Mouse (Mus musculus) frontal cortex, postnatal 14 days (tissue): ENCODE measurements at regions not wholly inside any gene's neighbourhood (a gene's known extent, or its start where the extent isn't known, plus 50 kb on each side); places are given as distances from the start of the nearest gene placed in this dataset.

Experiments
- DNase-seq, 2 experiments: peaks; one replicate each; pipeline ENCODE4 v3.0.0; 2022; ENCODE audit warnings: low spot score in 2 of 2

DNA sequence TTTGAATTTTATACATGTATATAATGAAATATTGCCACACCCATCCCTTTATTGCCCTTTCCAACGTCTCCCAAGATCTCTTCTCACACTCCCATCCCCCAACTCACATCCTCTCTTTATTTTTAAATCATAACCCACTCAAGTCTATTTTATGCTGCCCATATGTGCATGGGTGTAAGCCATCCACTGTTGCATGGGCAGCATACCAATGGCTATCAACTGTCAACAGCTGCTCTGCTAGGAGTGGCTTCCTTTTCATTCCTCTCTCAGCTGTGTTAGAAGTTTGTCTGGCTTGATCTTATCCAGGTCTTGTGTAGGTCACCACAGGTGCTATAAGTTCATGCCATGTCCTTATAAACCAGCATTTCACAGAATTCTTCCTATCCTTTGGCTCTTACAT, 409.2 kb upstream of the Klf4 start:
- no peak for DNase-seq

DNA sequence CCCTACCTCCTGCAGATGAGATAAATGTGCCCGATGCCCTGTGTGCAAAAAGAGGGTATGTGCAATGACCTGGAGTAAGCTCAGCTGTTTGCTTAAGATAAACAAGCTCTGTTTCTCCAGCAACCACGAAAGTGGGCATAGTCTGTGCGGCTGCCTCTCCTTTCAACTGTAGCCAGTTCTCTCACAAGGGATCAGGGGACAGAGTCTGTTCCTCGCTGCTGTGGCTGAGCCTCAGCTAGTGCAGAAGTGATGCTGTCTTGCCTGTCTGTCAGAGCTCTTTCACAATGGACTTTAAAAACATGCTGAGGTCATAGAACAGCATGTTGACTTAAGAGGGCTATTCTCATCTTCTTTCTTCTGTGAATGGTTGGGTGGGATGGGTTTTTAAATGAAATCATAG, 406.1 kb upstream of the Klf4 start:
- DNase-seq = no peak

DNA sequence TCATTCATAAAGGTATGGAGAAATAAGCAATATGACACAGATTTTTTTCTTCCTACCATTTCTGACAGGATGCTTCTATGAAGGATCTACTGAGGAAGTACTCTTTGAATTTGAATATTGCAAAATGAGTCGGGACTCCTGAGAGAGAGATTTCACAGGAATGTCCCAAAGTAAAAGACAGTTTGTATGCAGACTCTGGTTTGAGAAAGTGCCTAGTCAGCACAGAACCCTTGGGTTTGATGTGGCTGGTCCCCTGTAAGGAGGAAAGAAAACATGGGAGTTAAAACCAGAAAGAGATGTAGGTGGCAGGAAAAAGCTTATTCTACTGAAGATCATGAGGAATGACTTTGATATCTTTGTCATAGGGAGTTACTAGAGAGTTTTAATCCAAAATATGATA, 405.6 kb upstream of the Klf4 start:
- no peak for DNase-seq

DNA sequence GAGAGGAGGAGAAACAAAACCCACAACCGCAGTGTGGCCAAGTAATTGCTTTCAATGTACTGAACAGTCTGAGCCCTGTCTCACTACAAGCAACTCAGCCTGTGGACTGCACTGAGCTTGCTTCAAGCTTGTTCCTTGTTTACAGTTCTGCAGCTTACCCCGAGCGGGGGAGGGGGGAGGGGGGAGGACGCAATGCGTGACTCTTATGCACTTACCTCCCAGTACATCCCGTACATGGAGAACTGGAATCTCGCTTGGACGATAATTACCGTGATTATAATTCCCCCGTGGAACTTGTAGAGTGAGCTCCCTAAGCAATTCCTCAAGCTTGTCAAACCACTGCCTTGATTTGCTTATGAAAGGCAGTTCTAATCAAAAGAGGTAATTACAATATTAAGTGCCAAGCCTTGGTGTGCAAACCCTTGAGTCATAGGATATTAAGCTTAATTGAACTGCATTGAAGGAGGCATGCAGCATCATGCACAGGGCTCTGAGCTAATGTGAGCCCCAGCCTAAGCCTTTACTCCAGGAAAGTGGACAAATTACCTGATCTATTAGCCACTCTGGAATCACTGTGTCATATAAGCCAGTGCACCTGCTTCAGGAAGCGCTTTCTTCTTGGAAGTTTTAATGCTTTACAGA, 397.0 kb upstream of the Klf4 start:
- peak in 1 of 2 experiments; percentile 19 for DNase-seq

DNA sequence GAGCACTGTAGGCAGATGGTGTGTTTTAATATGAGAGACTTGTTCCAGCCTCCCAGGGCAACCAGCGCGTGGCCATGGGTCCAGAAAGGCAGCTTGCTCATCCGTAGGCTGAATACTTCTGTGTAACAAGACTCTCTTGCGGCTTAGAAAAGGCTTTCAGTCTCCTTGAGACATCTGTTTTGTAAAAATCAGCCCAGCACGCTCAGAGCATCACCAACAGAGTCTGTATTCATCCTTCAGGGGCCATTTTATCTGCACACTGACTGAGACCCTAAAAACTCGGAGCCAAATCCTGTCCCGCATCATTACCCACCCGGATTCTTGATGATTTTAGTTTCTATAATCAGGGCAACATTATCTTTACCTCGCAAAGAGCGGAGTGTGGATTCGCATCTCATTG, 396.4 kb upstream of the Klf4 start:
- DNase-seq = peak; percentile 13 to 21

DNA sequence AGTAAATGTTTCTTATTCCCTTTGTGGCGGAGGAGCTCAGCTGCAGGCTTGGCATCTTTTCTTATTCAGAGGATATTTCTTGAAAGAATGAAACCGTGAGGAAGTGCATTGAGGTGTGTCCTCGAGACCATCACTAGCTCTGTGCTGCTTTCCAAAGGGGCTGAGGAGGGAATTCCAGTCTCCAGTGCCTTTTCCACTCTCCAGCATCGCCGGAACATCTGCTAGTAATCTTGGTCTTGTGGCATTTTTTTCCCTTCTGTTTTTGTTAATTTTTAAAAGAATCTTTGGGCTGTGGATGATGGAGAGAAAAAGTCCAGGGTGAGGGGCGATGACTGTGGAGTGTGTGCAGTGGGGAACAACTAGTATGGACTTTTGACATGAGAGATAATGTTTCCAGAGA, 395.9 kb upstream of the Klf4 start:
- no peak for DNase-seq

DNA sequence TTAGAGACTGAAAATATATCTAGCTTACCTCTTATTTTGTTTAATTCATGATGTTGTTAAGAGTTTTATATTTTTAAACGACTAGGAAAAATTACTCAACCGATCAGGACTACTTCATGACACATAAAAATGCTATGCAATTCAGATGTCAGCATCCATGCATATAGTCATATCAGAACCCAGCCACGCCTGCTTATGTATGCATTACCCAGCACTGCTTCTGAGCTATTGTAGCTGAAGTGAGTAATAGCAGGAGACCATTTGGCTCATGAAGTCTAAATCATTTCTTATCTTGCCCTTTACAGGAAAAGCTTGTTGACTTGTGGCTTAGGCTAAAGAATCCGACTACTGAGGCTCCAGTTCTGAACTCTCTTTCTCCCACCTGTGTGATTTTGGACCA, 395.1 kb upstream of the Klf4 start:
- DNase-seq = no peak

DNA sequence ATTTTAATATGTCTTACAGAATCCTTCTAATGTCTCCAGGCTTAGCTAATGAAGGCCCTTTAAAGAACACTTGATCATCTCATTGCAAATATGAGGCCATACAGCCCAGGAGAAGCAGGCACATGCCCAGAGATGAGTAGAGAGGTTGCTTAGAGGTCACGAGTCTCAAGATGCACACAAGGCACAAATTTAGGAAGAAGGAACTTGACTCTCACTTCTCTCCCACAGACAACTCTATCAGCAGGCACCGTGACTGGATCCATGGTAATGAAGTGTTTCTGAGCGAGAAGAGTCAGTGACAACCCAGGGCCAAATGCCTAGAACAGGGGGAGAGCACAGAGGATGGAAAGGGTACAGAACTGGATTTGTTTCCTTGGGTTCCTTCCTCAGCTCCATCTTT, 392.7 kb upstream of the Klf4 start:
- no peak for DNase-seq

DNA sequence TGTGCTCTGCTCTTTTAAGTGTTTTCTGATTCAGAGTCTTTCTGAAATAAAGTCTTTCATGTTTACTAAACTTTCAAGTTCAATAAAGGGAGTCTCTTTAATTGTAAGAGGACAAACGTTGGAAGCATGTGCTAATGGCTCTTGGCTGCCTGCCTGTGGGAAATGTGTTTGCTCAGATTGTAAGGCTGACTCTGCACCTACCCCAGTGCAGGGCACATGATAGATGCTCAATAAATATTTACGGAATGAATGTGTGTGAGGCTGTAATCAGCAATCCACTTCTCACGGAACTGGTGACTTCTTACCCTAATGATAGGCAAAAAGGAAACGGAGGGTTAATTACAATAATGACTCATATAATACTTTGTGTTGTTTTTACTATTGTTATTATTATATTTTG, 389.0 kb upstream of the Klf4 start:
- no peak for DNase-seq

DNA sequence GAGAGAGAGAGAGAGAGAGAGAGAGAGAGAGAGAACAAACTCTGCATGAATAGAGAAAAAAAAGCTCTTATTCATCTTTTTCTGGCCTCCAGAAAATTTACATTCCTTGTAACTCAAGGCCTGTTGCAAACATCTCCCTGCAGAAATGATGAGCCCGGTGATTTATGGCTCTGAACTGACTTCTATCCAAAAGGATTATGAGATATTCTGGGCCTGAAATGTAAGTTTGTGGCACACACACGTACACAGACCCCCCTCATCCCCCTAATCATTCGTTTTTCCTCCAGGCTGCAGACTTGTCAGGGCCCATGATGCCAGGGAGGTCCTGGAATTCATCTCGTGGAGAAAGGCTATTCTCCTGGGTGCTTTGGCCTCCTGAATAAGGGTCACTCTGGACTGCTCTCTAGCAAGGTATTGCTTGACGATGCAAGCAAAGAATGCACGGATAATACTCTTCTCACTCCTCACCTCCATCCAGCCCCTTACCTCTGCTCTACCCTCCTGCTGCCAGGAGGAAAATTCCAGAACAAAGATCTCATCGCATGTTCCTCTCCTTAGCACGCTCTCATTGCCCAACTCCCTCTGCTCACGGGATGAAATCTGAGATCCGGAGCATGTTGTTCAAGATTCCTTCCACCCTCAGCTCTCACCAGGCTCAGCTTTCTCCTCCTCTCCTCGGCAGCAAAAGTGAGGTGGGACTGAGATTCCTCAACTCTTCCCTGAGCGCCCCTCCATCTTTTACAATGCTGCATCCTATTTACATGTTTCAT, 362.0 kb upstream of the Klf4 start:
- DNase-seq = no peak

DNA sequence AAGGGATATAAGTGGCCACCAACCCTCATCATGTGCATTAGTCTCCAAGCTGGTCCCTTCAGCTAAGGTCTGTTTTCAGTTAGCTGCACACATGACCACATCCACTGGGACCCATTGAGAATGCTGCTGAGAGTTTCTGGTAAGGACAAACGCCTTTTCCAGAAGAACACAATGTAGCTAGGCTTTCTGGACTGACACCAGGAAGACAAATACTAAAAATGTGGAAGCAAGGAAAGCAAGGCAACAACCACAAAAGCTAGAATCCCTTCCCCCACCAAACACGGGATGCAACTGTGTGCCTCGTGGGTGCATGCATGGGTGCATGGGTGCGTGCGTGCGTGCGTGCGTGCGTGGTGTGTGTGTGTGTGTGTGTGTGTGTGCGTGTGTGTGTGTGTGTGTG, 359.4 kb upstream of the Klf4 start:
- DNase-seq = no peak

DNA sequence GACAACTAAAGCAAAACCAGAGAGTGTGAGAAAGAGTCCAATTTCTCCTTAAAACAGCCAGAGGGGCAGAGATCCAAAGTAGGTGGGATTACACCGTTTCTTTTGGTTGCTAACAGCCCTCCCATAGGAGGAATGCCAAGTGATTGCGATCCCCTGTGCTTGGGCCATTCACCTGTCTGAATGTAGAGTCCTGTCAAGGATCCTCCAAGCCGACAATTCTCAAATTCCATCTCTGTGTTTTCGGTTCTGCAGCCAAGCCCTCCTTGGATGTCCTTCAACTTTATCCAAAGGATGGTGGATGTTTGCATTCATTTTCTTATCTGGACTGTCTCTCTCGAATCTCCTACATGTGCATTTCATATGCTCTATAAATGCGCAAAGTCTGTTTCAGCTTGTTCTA, 355.3 kb upstream of the Klf4 start:
- no peak for DNase-seq

DNA sequence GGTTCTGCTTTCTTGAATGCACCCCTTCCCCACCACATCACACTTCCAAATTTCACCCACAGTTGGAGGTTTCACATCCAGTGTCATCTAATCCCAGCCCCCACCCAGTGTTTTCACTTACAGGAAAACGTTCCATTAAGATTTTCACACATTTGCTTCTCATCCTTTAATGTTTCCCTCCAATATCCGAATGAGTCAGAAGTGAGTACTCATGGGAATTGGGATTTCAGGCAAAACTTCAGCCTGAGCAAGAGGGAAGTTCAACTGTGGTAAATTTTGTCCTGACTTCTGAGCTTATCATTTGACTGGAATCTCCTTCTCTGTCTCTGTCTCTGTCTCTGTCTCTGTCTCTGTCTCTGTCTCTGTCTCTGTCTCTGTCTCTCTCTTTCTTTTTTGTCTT, 350.3 kb upstream of the Klf4 start:
- DNase-seq = no peak

DNA sequence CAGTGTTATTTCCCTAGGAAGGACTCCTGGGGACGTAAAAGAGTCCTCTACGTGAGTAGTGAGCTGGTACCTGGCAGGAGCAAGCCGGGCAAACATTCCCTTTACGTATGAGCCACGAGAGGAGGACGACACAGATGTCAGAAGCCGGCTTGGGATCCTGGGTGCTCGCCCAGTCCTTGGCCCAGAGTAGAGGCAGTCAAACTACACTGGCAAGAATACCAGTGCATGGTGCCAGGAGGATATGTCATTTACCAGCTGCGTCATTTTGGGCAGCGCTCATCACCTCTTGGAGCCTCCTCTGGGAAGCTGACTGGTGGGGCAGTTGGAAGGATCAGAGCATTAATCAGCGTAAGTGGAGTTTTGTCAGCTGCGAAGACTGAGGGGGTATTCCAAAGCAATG, 343.0 kb upstream of the Klf4 start:
- DNase-seq = peak; percentile 6 to 11

DNA sequence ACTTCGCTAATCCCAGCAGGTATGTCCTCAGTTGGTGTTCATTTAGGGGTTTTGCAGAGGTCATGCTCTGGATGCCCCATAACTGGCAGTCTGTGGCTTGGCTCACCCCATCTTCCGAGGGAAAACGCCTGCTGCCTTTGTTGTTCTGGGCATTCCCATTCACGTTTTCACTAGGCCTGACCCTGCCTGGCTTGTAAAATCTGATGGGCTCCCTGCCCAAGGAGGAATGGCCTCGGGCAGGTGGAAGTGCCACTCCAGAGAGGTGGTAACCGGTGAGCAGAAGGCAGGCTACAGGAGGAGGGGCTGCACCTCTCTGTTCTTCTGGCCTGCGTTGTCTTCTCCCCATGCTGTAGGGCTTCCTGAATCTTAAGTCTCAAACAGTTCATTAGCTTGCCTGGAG, 342.6 kb upstream of the Klf4 start:
- no peak for DNase-seq

DNA sequence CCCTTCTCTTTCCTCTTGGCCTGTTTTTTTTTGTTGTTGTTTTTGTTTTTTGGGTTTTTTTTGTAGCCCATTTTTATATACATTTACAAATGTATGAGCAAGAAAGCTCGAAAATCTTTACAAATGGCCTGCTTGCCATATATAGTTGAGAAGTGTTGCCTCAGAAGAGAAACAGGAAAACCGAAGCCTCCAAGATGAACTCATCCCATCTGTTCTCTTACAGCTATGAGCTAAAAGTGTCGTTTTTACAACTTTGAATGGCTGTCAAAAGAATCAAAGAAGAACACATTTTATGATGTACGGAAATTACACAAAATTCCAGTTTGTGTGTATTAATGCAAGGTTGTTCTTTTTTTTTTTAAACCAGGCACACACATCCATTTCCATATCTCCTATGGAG, 342.0 kb upstream of the Klf4 start:
- no peak for DNase-seq

DNA sequence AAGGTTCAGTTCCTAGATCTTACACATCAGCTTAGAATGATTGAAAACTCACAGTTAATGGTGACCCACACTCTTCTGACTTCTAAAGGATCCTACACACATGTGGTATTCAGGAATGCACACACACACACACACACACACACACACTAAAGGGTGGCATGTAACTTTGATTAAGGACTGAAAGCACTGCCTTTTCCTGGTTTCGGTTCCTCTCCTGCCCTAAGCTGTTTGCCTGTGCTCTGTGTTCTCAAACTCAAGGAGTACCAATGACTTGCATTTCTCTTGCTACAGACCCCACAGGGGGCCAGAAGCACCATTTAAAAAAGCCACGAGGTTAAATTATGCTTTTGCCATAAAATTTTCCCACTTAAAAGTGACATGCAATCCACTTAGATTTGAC, 327.8 kb upstream of the Klf4 start:
- DNase-seq = no peak

DNA sequence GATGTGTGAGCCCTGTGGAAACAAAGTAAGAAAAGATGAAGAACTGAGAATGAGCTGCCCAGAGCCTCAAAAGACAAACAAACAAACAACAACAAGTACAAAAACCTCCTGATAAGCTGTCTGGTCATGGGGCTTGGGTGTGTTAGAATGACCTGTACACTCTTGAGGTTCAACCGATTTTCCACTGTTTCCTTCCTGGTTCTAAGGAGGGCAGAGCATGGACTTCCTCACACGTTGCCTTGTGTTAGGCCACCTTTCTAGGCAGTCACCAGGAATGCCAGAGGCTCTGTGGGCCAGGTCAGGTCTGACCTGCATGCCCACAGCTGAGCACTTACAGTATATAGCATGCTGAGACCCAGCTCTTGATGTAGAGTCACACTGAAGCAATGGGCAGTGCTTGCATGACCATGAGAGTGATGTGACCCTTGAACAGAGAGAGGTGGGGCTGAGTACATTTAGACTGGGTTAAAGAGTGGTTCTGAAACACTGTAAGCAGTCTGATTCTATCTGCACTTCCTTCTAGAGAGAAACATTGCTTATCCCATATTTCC, 327.0 kb upstream of the Klf4 start:
- DNase-seq = no peak

DNA sequence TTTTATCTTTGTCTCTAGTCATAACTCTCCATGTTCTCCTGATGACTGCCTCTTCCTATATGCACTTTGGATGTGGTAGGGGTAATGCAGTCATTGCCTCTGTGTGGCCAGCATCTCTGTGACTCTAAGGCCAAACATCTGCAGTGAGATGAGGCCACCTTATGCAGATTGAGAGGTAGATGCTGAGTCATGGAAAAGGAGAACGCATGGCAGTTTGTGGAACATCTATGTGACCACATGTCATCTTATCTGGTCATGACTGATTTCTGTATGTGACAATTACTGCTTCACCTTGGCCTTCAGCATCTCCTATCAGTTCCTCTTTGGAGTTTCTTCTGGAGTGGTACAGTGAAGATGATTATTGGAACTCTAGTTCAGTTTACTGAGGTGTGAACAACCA, 319.2 kb upstream of the Klf4 start:
- no peak for DNase-seq

DNA sequence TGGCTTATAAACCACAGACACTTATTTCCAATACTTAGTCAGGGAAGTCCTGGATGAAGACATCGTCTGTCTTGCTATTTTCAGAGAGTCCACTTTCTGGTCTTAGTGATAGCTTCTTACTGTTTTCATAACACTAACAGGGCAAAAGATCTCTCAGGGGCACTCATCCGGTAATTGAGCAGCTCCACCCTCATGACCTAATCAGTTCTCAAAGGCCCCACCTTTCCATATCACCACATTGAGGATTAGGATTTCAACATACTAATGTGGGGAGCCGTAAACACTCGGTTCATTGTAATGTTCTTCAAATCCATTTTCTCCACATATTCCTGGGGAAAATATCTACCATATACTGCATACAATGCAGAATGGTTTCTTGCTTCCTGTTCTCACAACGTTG, 318.8 kb upstream of the Klf4 start:
- no peak for DNase-seq

DNA sequence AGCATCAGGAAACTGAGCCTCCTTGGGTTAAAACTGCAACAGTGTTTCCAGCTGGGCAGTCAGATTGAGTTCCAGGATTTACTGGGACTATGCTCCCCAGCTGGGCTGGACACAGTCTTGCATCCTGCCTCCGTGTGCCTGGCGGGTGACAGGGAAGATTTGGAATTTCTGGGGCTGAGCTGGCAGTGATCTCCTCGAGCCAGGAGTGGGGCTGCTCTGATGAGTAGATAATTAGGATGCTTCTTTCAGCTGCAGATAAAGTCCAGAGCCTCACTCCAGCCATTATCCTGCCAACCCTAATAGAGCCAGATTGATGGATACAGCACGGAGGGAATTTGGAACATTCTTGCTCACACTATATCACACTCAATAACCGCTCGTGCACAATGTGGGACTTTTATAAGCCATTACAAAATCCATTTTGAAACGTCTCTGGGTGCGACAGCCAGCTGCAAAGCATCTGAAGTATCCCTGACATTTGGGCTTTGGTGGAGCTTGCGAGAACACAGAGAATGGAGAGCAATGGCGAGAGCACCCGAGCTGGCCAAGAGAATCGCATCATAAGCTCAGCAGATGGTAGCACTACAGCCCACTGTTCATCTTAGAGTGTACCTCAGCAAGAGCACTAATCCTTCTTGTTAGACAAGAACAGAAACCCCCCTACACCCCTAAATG, 311.6 kb upstream of the Klf4 start:
- no peak for DNase-seq

DNA sequence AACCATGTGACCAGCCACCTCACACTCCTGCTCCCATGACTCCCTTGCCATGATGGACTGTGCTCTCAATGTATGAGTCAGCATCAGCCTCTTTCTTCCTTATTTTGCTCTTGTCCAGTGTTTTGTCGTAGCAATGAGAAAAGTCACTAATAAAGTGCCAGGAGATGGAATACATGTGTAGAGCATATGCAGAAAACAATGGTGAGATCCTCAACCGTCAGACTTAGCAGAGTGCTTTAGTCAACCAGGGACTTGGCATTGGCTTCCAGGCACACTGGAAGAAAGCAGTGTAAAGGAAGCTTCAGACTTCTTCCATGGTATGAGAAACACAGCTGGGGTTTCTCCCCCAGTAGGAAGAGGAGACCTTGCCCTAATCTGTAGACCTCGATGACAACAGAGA, 306.3 kb upstream of the Klf4 start:
- no peak for DNase-seq
